Mouse (Mus musculus) liver, adult 2 months (tissue): Measurements from ENCODE around the gene Gm10024.

ENCODE experiments used
- CTCF ChIP-seq: fragments of 200-500 bp; IDR thresholded peaks from 2 replicates; pipeline ENCODE4 v1.5.1; 2011; ENCODE audit warnings: low read depth, low read length, control low read depth
- POLR2A ChIP-seq: fragments of 200-500 bp; IDR thresholded peaks from 2 replicates; pipeline ENCODE4 v1.6.1; 2011; ENCODE audit warnings: low read length, control low read depth; ENCODE audit not compliant: insufficient read depth; ENCODE audit errors: extremely low read depth

- TF ChIP-seq CTCF = no peak
- no peak for TF ChIP-seq POLR2A
These were observed 40.5 kb upstream of the Gm10024 start for GRCm38 (mm10) chr10:77670710-77671109.
